Mouse (Mus musculus) midbrain, embryonic 16.5 days (tissue): ENCODE measurements around the gene Gm7075. TPM values are rescaled to one million over a fixed set of nuclear protein-coding genes. Genes with fewer than 3 reads are reported as not detected.
"Not testable (repeated sequence)": the region's sequence is repeated elsewhere in the genome, so short reads cannot be mapped to it uniquely, and the experiment has no call there.

Experiments
- ATAC-seq: fragments of 200-750 bp; cut with Nextera tagmentation; 2 replicates; pipeline ENCODE4 v1.8.0; 2017; ENCODE audit warnings: moderate TSS enrichment
- H3K27ac ChIP-seq: fragments of 300-500 bp; sonication (generic); 2 replicates; pipeline ENCODE4 v1.5.1; 2014; ENCODE audit warnings: mild to moderate bottlenecking, low read length, mixed read lengths
- H3K27me3 ChIP-seq: fragments of 300-500 bp; sonication (generic); 2 replicates; pipeline ENCODE4 v1.6.1; 2014; ENCODE audit warnings: low read depth, low read length, mixed read lengths; ENCODE audit not compliant: control insufficient read depth, insufficient read depth
- H3K36me3 ChIP-seq: fragments of 300-500 bp; sonication (generic); 2 replicates; pipeline ENCODE4 v1.6.1; 2014; ENCODE audit warnings: mild to moderate bottlenecking, low read length, moderate library complexity, mixed read lengths; ENCODE audit not compliant: control insufficient read depth, insufficient read depth
- H3K4me1 ChIP-seq: fragments of 300-500 bp; sonication (generic); 2 replicates; pipeline ENCODE4 v1.6.1; 2014; ENCODE audit warnings: mild to moderate bottlenecking, low read length, mixed read lengths; ENCODE audit not compliant: control insufficient read depth, insufficient read depth
- H3K4me2 ChIP-seq: fragments of 300-500 bp; sonication (generic); 2 replicates; pipeline ENCODE4 v1.6.1; 2014; ENCODE audit warnings: mild to moderate bottlenecking, low read length, mixed read lengths
- H3K4me3 ChIP-seq: fragments of 300-500 bp; sonication (generic); 2 replicates; pipeline ENCODE4 v1.5.1; 2014; ENCODE audit warnings: low read depth, mild to moderate bottlenecking, low read length, moderate library complexity, mixed read lengths
- H3K9ac ChIP-seq: fragments of 300-500 bp; sonication (generic); 2 replicates; pipeline ENCODE4 v1.6.1; 2014; ENCODE audit warnings: low read depth, low read length, mixed read lengths
- H3K9me3 ChIP-seq: fragments of 300-500 bp; sonication (generic); replicated peaks from 2 replicates; pipeline ENCODE4 v1.6.1; 2014; ENCODE audit warnings: mild to moderate bottlenecking, low read length, mixed read lengths; ENCODE audit not compliant: control insufficient read depth, poor library complexity, severe bottlenecking
- WGBS: fragments of 180-500 bp; shearing (Covaris S2); extraction: QIAGEN DNeasy Blood & Tissue Kit; methylation state at CpG from one replicate; pipeline ENCODE4 v1.1.7; 2014; 5-methylcytosine and 5-hydroxymethylcytosine counted together
- polyA plus RNA-seq: library from polyadenylated mRNA; unstranded; fragments of >200 nt; fragmentation: Nextera tagmentation; extraction: Ambion mirVana; gene quantifications from 2 replicates; pipeline ENCODE4 v1.2.1, GENCODE M21; 2015

Gene Gm7075
- not detected in 2 replicates for polyA plus RNA-seq

- 93% methylated on average over 18 of the region's 18 CpGs for WGBS
- Histone ChIP-seq H3K9me3 (no peaks in the 10 kb centered on the region), H3K27me3 (no peaks in the 10 kb centered on the region), H3K36me3 (no peaks in the 10 kb centered on the region), H3K4me1 (no peaks in the 10 kb centered on the region), H3K9ac (no peak within 1 kb of the TSS), H3K4me3 (no peak within 1 kb of the TSS), H3K27ac (no peak within 1 kb of the TSS), H3K4me2 (no peak within 1 kb of the TSS)
- no peak for ATAC-seq
Measured at GRCm38 (mm10) chr10:63421739-63422735, at the start of gene Gm7075. Gene Gm7075 (minus strand): TSS chr10:63421789.

GRCm38 (mm10) chr10:63460935-63461334, 39.3 kb upstream of the Gm7075 start:
- Histone ChIP-seq H3K4me2 (no peak overlapping the region), H3K4me1 (no peaks in the 10 kb centered on the region), H3K4me3 (no peak overlapping the region), H3K27me3 (no peaks in the 10 kb centered on the region), H3K9ac (no peak overlapping the region), H3K36me3 (no peaks in the 10 kb centered on the region), H3K27ac (no peak overlapping the region), H3K9me3 (no peaks in the 10 kb centered on the region)
- WGBS: 61% methylated on average over 5 of the region's 5 CpGs
- ATAC-seq: no peak

DNA sequence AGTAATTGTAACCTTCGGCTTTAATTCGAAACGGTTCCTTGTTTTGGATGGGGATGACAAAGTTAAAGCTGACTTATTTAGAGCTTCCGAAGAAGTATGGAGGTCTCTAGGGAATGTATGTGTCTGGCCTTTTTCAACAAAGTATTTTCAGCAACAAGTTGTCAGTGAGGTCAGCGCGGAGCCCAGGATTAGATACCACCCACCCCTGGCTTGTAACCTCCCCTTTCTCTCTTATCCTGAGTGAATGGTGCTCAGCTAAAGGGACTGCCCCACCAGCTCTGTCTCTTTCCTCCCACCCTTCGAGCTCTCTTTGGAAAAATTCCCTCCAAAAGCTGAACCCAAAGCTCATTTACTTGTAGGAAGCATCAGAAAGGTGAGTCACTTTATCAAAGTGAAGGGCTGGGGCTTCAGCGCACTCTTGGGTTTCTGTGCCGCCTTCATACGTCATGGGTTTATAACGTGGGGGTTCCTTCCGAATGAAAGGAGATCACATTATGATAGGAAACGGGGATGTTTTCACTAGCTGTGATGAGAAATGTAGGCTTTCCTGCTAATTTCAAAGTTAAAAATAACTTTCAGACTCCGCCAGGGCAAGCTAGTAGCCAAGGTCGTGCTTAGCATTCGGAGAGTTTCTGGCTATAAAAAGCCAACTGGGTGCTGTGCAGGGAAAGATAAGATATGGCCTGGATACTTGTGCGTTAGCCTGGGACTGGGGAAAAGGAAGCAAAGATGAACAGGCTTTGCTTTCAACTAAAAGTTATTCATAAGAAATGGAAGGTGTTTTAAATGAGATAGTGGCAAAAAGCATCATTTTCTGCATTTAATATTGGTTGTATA, 35.9 kb upstream of the Gm7075 start:
- Histone ChIP-seq H3K4me2 (no peak overlapping the region), H3K36me3 (no peaks in the 10 kb centered on the region), H3K4me1 (no peaks in the 10 kb centered on the region), H3K27me3 (no peaks in the 10 kb centered on the region), H3K4me3 (no peak overlapping the region), H3K9ac (no peak overlapping the region), H3K9me3 (no peaks in the 10 kb centered on the region), H3K27ac (no peak overlapping the region)
- no peak for ATAC-seq
- WGBS: 86% methylated on average over 17 of the region's 17 CpGs

DNA sequence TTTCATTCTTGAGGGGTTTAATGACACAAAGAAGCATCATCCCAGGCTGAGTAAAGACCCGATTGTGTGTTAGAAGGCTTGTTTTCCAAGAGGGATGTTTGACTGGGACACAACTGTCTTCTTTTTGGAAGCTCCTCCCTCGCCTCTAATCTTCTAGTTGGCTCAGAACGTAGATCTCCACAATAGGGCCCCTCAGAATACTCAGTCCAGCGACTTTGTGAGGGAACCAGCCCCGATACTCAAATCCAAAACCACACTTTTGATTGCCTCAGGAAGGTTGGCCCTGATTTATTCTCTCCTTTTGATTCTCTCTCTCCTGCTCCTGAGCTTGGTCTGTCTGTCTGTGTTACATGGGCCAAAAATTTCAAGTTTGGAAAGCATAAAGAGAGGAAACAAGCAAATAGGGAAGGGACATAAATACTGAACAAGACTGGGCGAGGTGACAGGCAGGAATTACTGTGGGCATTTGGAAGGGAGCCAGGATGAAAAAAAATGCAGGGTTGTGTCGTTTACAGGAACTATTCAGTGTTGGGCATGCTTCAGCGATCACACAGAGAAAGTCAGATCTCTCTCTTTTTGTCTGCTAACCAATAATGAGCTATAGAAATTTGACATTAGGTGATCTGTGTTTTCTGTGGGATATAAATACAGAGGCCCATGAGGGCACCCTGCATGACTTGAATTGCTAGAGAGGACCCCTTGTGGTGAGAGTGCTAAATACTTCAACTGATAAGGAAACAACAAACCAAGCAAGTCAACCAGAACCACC, 33.7 kb upstream of the Gm7075 start:
- H3K27ac ChIP-seq: no peak overlapping the region
- 30% methylated on average over 8 of the region's 8 CpGs for WGBS
- H3K4me1 ChIP-seq: no peaks in the 10 kb centered on the region
- no peak overlapping the region for H3K4me2 ChIP-seq
- no peak overlapping the region for H3K9ac ChIP-seq
- peak; percentile 76 for ATAC-seq
- H3K36me3 ChIP-seq: no peaks in the 10 kb centered on the region
- H3K27me3 ChIP-seq: no peaks in the 10 kb centered on the region
- no peaks in the 10 kb centered on the region for H3K9me3 ChIP-seq
- no peak overlapping the region for H3K4me3 ChIP-seq

DNA sequence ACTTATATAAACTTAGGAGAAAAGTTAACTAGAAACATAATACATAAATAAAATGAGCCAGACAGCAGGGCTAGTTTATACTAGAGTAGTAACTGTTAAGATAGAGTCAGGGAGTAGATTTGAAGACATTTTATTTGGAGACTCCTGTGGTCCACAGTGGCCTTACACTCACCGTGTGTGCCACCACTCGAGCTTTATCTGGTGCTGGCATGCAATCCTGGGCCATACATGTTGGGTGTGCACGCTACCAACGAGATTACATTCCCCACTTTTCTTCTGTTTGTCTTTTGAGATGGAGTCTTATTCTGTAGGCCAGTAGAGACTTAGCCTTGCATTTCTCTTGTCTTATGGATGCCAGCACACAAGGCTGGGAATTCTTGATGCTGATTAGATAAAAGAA, 32.3 kb upstream of the Gm7075 start:
- H3K36me3 ChIP-seq: no peaks in the 10 kb centered on the region
- H3K9ac ChIP-seq: no peak overlapping the region
- no peak overlapping the region for H3K4me2 ChIP-seq
- H3K27ac ChIP-seq: no peak overlapping the region
- no peaks in the 10 kb centered on the region for H3K4me1 ChIP-seq
- no peak for ATAC-seq
- 96% methylated on average over 4 of the region's 4 CpGs for WGBS
- no peaks in the 10 kb centered on the region for H3K27me3 ChIP-seq
- H3K4me3 ChIP-seq: no peak overlapping the region
- H3K9me3 ChIP-seq: no peaks in the 10 kb centered on the region

GRCm38 (mm10) chr10:63444602-63445387, 23.2 kb upstream of the Gm7075 start:
- not testable (repeated sequence) for H3K36me3 ChIP-seq, H3K9ac ChIP-seq, H3K9me3 ChIP-seq, H3K4me1 ChIP-seq, H3K4me2 ChIP-seq, H3K27ac ChIP-seq, ATAC-seq, H3K27me3 ChIP-seq, H3K4me3 ChIP-seq
- WGBS: 88% methylated on average over 13 of the region's 13 CpGs

DNA sequence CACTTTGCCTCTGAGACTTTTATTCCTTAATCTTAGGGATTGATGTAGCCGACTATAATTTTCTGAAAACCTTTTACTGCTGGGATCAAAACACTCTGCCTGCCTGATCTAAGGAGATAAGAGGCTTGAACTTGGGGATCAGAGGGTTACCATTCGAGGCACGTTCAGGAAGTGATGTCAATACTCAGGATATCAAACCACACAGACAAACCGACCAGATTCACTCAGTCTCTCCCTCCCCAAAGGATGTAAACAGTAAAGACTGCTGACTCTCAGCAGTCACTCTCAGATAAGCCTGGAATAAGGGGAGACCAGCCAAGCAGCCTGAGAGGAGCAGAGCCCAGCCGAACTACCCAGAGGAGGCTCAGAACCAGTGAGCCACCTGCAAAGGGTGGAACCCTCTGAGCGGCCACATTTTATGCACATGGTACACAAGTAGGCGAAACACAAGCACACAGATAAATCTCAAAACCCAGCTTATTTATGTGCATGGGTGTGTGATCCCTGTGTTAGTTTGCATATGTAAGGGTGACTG, 18.2 kb upstream of the Gm7075 start:
- no peaks in the 10 kb centered on the region for H3K4me1 ChIP-seq
- ATAC-seq: no peak
- no peaks in the 10 kb centered on the region for H3K36me3 ChIP-seq
- no peaks in the 10 kb centered on the region for H3K9me3 ChIP-seq
- H3K27me3 ChIP-seq: no peaks in the 10 kb centered on the region
- WGBS: 77% methylated on average over 7 of the region's 7 CpGs
- no peak overlapping the region for H3K27ac ChIP-seq
- H3K4me3 ChIP-seq: no peak overlapping the region
- no peak overlapping the region for H3K4me2 ChIP-seq
- no peak overlapping the region for H3K9ac ChIP-seq

DNA sequence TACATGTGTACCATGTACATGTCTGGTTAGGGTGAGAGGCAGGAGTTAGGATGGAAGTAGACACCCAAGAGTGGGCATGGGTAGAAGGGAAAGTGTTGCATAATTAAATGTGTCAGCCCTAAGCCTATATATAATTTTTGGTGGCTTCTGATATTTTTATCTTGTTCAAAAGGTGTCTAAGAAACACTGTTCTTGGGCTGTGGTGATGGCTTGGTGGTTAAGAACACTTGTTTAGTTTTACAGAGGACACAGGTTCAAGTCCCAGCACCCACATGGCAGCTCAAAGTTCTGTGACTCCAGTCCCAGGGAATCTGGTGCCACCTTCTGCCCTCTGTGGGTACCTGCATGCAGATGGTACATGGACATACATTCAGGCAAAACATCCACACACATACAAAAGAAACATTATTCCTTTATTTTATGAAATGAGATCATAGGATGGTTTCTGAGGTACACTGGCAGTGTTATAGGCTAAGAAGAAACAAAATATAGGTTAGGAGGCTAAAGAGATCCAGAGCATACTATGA, 17.2 kb upstream of the Gm7075 start:
- no peaks in the 10 kb centered on the region for H3K27me3 ChIP-seq
- no peak for ATAC-seq

More for the DNA sequence above, 17.2 kb upstream of the Gm7075 start:
- Histone ChIP-seq H3K9ac (no peak overlapping the region), H3K9me3 (no peaks in the 10 kb centered on the region), H3K4me2 (no peak overlapping the region), H3K4me1 (no peaks in the 10 kb centered on the region), H3K4me3 (no peak overlapping the region), H3K27ac (no peak overlapping the region), H3K36me3 (no peaks in the 10 kb centered on the region)
